Mouse (Mus musculus) CD4-positive naive resting alpha-beta T cell, adult 76 days (primary cell): ENCODE data around the gene Supt7l. TPM values are rescaled to one million over a fixed set of nuclear protein-coding genes. Genes with fewer than 3 reads are reported as not detected.

Experiments
- total RNA-seq: library from RNA; stranded (reverse); gene quantifications from one replicate; pipeline ENCODE4 v1.2.4, GENCODE M21; 2023

The Supt7l gene
- total RNA-seq, result 30.8 TPM

DNA sequence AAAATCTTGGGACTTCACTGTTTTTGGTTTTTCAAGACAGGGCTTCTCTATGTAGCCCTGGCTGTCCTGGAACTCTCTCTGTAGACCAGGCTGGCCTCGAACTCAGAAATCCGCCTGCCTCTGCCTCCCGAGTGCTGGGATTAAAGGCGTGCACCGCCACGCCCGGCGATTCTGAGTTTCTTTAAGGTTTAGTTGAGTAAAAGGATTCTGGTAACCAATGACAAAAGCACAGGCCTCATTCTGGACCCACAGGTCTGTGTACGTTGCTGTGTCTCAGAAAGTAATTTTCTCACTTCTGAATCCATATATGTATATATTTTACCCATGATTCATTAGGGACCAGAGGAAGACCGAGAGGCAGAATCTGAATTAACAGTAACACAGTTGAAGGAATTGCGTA lies at the start of gene Supt7l:
Gene Supt7l (minus strand): TSS at position 101 of the 400 bp plus-strand sequence.

DNA sequence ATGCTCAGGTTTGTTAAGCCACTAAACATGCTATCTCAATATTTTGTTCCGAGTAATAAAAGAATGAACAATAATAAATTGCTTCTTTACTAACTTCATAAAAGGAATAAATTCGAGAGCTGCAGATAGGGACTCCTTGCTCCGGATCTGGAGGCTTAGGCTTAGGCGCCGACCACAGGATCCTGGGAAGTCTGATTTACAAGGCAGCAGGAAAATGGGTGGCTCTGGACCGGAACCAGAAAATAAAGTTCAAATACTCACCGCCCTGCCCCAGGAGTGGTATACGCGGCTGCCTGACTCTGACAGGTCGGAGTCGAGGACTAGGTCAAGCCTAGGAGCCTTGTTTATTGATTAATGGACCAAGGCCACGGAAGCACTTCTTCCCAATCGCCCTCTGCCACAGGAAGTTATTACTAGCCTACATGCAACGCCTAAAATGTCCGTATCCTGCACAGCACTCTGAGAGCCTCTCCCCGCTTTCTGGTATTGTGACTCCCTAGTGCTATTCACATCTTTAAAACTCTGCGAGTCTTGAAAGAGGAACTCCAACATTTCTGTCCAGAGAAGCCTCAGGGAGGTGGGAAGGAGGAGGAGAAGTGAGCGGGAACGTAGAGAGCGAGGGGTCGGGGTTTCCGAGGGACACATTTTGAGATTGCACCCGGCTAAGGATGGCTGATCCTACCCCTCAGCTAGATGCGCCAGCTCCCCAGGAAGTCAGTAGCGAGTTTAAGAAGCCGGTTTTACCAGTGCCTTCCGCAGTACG lies 1.1 kb downstream of the Supt7l start, which contains the start of gene Slc4a1ap:
Gene Slc4a1ap (plus strand): TSS at position 642 of the 763 bp plus-strand sequence.

GRCm38 (mm10) chr5:31494513-31495297 lies 32.9 kb downstream of the Supt7l start, which contains the start of gene Gpn1:
Gene Gpn1, plus strand, starts transcription at chr5:31494741.

DNA sequence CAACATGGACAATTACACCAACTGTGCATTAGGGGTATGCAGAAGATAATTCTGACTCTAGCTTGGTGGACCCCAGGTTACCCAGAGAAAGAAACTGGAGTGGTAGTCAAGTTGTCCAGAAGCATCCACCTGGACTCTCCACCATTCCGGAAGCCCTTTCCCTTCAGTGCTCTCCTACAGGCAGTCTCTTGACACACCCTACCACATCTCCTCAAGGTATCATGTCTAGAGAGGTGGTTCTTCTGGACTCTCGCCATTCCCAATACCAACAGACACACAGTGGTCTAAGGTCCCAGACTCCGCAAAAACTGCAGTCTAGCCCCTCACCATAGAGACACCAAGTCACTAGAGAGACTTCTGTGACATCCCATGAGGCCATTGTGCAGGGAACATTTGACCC lies 42.2 kb downstream of the Supt7l start, which contains the start of gene 4930548H24Rik:
Gene 4930548H24Rik (plus strand): TSS at position 301 of the 400 bp plus-strand sequence.

Other genes starting within 250 kb of the Supt7l start
- 15.1 TPM for gene Ift172, start 236.7 kb downstream of the Supt7l start, total RNA-seq
- gene Fndc4, start 231.7 kb downstream of the Supt7l start, total RNA-seq, result not detected
- gene Gckr, start 230.4 kb downstream of the Supt7l start, total RNA-seq, result not detected
- 40.9 TPM for gene Zfp512, start 75.4 kb downstream of the Supt7l start, total RNA-seq
- 0.21 TPM for gene 4930548H24Rik, start 42.1 kb downstream of the Supt7l start, total RNA-seq
- 41.3 TPM for gene Gpn1, start 33.1 kb downstream of the Supt7l start, total RNA-seq
- gene Slc4a1ap, start 812 bp downstream of the Supt7l start, total RNA-seq, result 83.0 TPM
- 108 TPM for gene Mrpl33, start 69.1 kb upstream of the Supt7l start, total RNA-seq
- 9.4 TPM for gene Rbks, start 169.8 kb upstream of the Supt7l start, total RNA-seq
- 52.1 TPM for gene Babam2, start 169.9 kb upstream of the Supt7l start, total RNA-seq